Mouse (Mus musculus): Measurements from ENCODE around the gene Tnni2. TPM values are rescaled to one million over a fixed set of nuclear protein-coding genes. Genes with fewer than 3 reads are reported as not detected.

The Tnni2 gene
- polyA plus RNA-seq, 2 experiments = 134 to 156 TPM

- peak overlapping the region; percentile 92 for H3K27ac ChIP-seq (replicated peaks; ENCODE audit: low read depth, low read length)
- WGBS = 7% methylated on average over 9 of the region's 9 CpGs
- peak; percentile 73 for ATAC-seq (ENCODE audit: low FRiP score, low read depth)
- H3K36me3 ChIP-seq (ENCODE audit: control insufficient read depth, insufficient read depth, low read length) = peaks cover 41% of the 10 kb centered on the region
- H3K9ac ChIP-seq (ENCODE audit: low read depth, low read length, severe bottlenecking) = 0 out of 2 replicates have a peak overlapping the region, but pooled peaks have one; percentile 2
- peaks cover 60% of the 10 kb centered on the region for H3K4me1 ChIP-seq (ENCODE audit: control insufficient read depth, insufficient read depth, low read length)
- no peak for TF ChIP-seq POLR2A (IDR thresholded peaks at IDR 0.05; ENCODE audit: borderline replicate concordance, extremely low read depth, insufficient read depth, insufficient read length)
- H3K27me3 ChIP-seq (ENCODE audit: control insufficient read depth, insufficient read depth, low read length) = no peaks in the 10 kb centered on the region
- no peak overlapping the region for H3K4me3 ChIP-seq (replicated peaks; ENCODE audit: low read length)
- H3K9me3 ChIP-seq (ENCODE audit: control insufficient read depth, low read length) = no peaks in the 10 kb centered on the region
- no peak overlapping the region; the same call in 1 of the 2 replicates for H3K4me2 ChIP-seq (replicated peaks; ENCODE audit: low read depth, low read length, severe bottlenecking)
- peak; percentile 92 for DNase-seq (ENCODE audit: low spot score)
Observed at GRCm38 (mm10) chr7:142487341-142487859, 45.8 kb downstream of the Tnni2 start.

- no peak overlapping the region for H3K9ac ChIP-seq (ENCODE audit: low read depth, low read length, severe bottlenecking)
- H3K4me2 ChIP-seq (replicated peaks; ENCODE audit: low read depth, low read length, severe bottlenecking) = no peak overlapping the region
- TF ChIP-seq POLR2A (IDR thresholded peaks at IDR 0.05; ENCODE audit: borderline replicate concordance, extremely low read depth, insufficient read depth, insufficient read length) = no peak
Observed at GRCm38 (mm10) chr7:142488053-142488452, 46.4 kb downstream of the Tnni2 start.

GRCm38 (mm10) chr7:142493535-142493934, 51.9 kb downstream of the Tnni2 start:
- 45% methylated on average over 8 of the region's 8 CpGs for WGBS
- ATAC-seq (ENCODE audit: low FRiP score, low read depth) = 0 out of 2 replicates have a peak, but pooled peaks have one; percentile 14

More at GRCm38 (mm10) chr7:142488053-142488452, 46.4 kb downstream of the Tnni2 start:
- H3K36me3 ChIP-seq (ENCODE audit: control insufficient read depth, insufficient read depth, low read length) = peaks cover 47% of the 10 kb centered on the region
- H3K4me3 ChIP-seq (replicated peaks; ENCODE audit: low read length) = no peak overlapping the region
- no peaks in the 10 kb centered on the region for H3K9me3 ChIP-seq (ENCODE audit: control insufficient read depth, low read length)
- peak overlapping the region; percentile 92 for H3K27ac ChIP-seq (replicated peaks; ENCODE audit: low read depth, low read length)
- no peaks in the 10 kb centered on the region for H3K27me3 ChIP-seq (ENCODE audit: control insufficient read depth, insufficient read depth, low read length)
- peaks cover 53% of the 10 kb centered on the region for H3K4me1 ChIP-seq (ENCODE audit: control insufficient read depth, insufficient read depth, low read length)
- no peak for ATAC-seq (ENCODE audit: low FRiP score, low read depth)
- no peak for DNase-seq (ENCODE audit: low spot score)
- WGBS = 63% methylated on average over 3 of the region's 3 CpGs

More at GRCm38 (mm10) chr7:142493535-142493934, 51.9 kb downstream of the Tnni2 start:
- peaks cover 40% of the 10 kb centered on the region for H3K36me3 ChIP-seq (ENCODE audit: control insufficient read depth, insufficient read depth, low read length)
- DNase-seq (ENCODE audit: low spot score) = no peak
- H3K27ac ChIP-seq (replicated peaks; ENCODE audit: low read depth, low read length) = peak overlapping the region; percentile 38; the same call in 1 of the 2 replicates
- no peak overlapping the region for H3K9ac ChIP-seq (ENCODE audit: low read depth, low read length, severe bottlenecking)
- no peak overlapping the region for H3K4me2 ChIP-seq (replicated peaks; ENCODE audit: low read depth, low read length, severe bottlenecking)
- no peak overlapping the region for H3K4me3 ChIP-seq (replicated peaks; ENCODE audit: low read length)
- no peaks in the 10 kb centered on the region for H3K27me3 ChIP-seq (ENCODE audit: control insufficient read depth, insufficient read depth, low read length)
- TF ChIP-seq POLR2A (IDR thresholded peaks at IDR 0.05; ENCODE audit: borderline replicate concordance, extremely low read depth, insufficient read depth, insufficient read length) = no peak
- peaks cover 3% of the 10 kb centered on the region; the same call in 1 of the 2 replicates for H3K4me1 ChIP-seq (ENCODE audit: control insufficient read depth, insufficient read depth, low read length)
- H3K9me3 ChIP-seq (ENCODE audit: control insufficient read depth, low read length) = no peaks in the 10 kb centered on the region

Other genes starting within 250 kb of the Tnni2 start
- not detected in 2 replicates for gene Krtap5-3, start 240.4 kb upstream of the Tnni2 start, polyA plus RNA-seq (2012; rRNA removed)
- not detected in 2 replicates for gene Krtap5-3, start 240.4 kb upstream of the Tnni2 start, polyA plus RNA-seq (2014; fragmentation: Nextera tagmentation; extraction: Ambion mirVana)
- not detected in 2 replicates for gene Gm7579, start 229.9 kb upstream of the Tnni2 start, polyA plus RNA-seq (2012; rRNA removed)
- not detected in 2 replicates for gene Gm7579, start 229.9 kb upstream of the Tnni2 start, polyA plus RNA-seq (2014; fragmentation: Nextera tagmentation; extraction: Ambion mirVana)
- not detected in 2 replicates for gene Krtap5-5, start 211.8 kb upstream of the Tnni2 start, polyA plus RNA-seq (2012; rRNA removed)
- gene Krtap5-5, start 211.8 kb upstream of the Tnni2 start, polyA plus RNA-seq (2014; fragmentation: Nextera tagmentation; extraction: Ambion mirVana) = not detected in 2 replicates
- gene Gm40460, start 200.7 kb upstream of the Tnni2 start, polyA plus RNA-seq (2012; rRNA removed) = not detected in 2 replicates
- gene Gm40460, start 200.7 kb upstream of the Tnni2 start, polyA plus RNA-seq (2014; fragmentation: Nextera tagmentation; extraction: Ambion mirVana) = not detected in 2 replicates
- gene Gm2431, start 183.5 kb upstream of the Tnni2 start, polyA plus RNA-seq (2012; rRNA removed) = not detected in 2 replicates
- not detected in 2 replicates for gene Gm2431, start 183.5 kb upstream of the Tnni2 start, polyA plus RNA-seq (2014; fragmentation: Nextera tagmentation; extraction: Ambion mirVana)
- gene Gm4559, start 167.4 kb upstream of the Tnni2 start, polyA plus RNA-seq (2012; rRNA removed) = 0.28 TPM in 1 of 2 replicates, not detected in the other
- not detected in 2 replicates for gene Gm4559, start 167.4 kb upstream of the Tnni2 start, polyA plus RNA-seq (2014; fragmentation: Nextera tagmentation; extraction: Ambion mirVana)
- not detected in 2 replicates for gene Krtap5-1, start 144.7 kb upstream of the Tnni2 start, polyA plus RNA-seq (2012; rRNA removed)
- gene Krtap5-1, start 144.7 kb upstream of the Tnni2 start, polyA plus RNA-seq (2014; fragmentation: Nextera tagmentation; extraction: Ambion mirVana) = not detected in 2 replicates
- gene Krtap5-4, start 138.3 kb upstream of the Tnni2 start, polyA plus RNA-seq (2012; rRNA removed) = not detected in 2 replicates
- not detected in 2 replicates for gene Krtap5-4, start 138.3 kb upstream of the Tnni2 start, polyA plus RNA-seq (2014; fragmentation: Nextera tagmentation; extraction: Ambion mirVana)
- gene Ifitm10, start 68.1 kb upstream of the Tnni2 start, polyA plus RNA-seq (2012; rRNA removed) = 2.1 and 2.4 TPM in 2 replicates
- 2.0 and 2.5 TPM in 2 replicates for gene Ifitm10, start 68.1 kb upstream of the Tnni2 start, polyA plus RNA-seq (2014; fragmentation: Nextera tagmentation; extraction: Ambion mirVana)
- gene Gm49369, start 59.1 kb upstream of the Tnni2 start, polyA plus RNA-seq (2012; rRNA removed) = 0.09 TPM in 1 of 2 replicates, not detected in the other
- gene Gm49369, start 59.1 kb upstream of the Tnni2 start, polyA plus RNA-seq (2014; fragmentation: Nextera tagmentation; extraction: Ambion mirVana) = not detected in 2 replicates
- gene Ctsd, start 53.8 kb upstream of the Tnni2 start, polyA plus RNA-seq (2012; rRNA removed) = 237 and 274 TPM in 2 replicates
- 334 and 354 TPM in 2 replicates for gene Ctsd, start 53.8 kb upstream of the Tnni2 start, polyA plus RNA-seq (2014; fragmentation: Nextera tagmentation; extraction: Ambion mirVana)
- 4.9 and 7.3 TPM in 2 replicates for gene Syt8, start 7.0 kb upstream of the Tnni2 start, polyA plus RNA-seq (2012; rRNA removed)
- gene Syt8, start 7.0 kb upstream of the Tnni2 start, polyA plus RNA-seq (2014; fragmentation: Nextera tagmentation; extraction: Ambion mirVana) = 1.5 and 2.0 TPM in 2 replicates
- gene Lsp1, start 19.0 kb downstream of the Tnni2 start, polyA plus RNA-seq (2012; rRNA removed) = 102 TPM in 2 replicates
- gene Lsp1, start 19.0 kb downstream of the Tnni2 start, polyA plus RNA-seq (2014; fragmentation: Nextera tagmentation; extraction: Ambion mirVana) = 45.8 and 48.0 TPM in 2 replicates
- gene Tnnt3, start 57.0 kb downstream of the Tnni2 start, polyA plus RNA-seq (2012; rRNA removed) = 42.5 and 114 TPM in 2 replicates
- 101 and 183 TPM in 2 replicates for gene Tnnt3, start 57.0 kb downstream of the Tnni2 start, polyA plus RNA-seq (2014; fragmentation: Nextera tagmentation; extraction: Ambion mirVana)
- 94.6 and 97.2 TPM in 2 replicates for gene Mrpl23, start 90.9 kb downstream of the Tnni2 start, polyA plus RNA-seq (2012; rRNA removed)
- 30.0 and 40.8 TPM in 2 replicates for gene Mrpl23, start 90.9 kb downstream of the Tnni2 start, polyA plus RNA-seq (2014; fragmentation: Nextera tagmentation; extraction: Ambion mirVana)
- gene Igf2, start 225.0 kb downstream of the Tnni2 start, polyA plus RNA-seq (2012; rRNA removed) = 4,240 and 5,416 TPM in 2 replicates
- 1,472 and 1,504 TPM in 2 replicates for gene Igf2, start 225.0 kb downstream of the Tnni2 start, polyA plus RNA-seq (2014; fragmentation: Nextera tagmentation; extraction: Ambion mirVana)
- gene Gm49394, start 228.1 kb downstream of the Tnni2 start, polyA plus RNA-seq (2012; rRNA removed) = 1.4 and 2.8 TPM in 2 replicates
- gene Gm49394, start 228.1 kb downstream of the Tnni2 start, polyA plus RNA-seq (2014; fragmentation: Nextera tagmentation; extraction: Ambion mirVana) = 0.19 and 0.41 TPM in 2 replicates